In genomic region chr12:103499261-103499660, GRCm38 (mm10) we compare ENCODE assay signal across 24 mouse cellular contexts. TPM values are rescaled to one million over a fixed set of nuclear protein-coding genes. Genes with fewer than 3 reads are reported as not detected.
A peak's percentile ranks its signal among the peaks of the same experiment; 100 is the strongest.
DNase-seq lines count a peak whose midpoint lies in the region; ATAC-seq and TF ChIP-seq lines count a peak whose summit lies in the region.
"Had no signal": no experiment of that assay in that cellular context is flagged by ENCODE, and none has a peak within 500 bp of the region (broad histone marks: within the 10 kb centered on the region; RNA-seq: fewer than 3 reads in every experiment).

No protein-coding gene starts in this region.

- H3K4me1 ChIP-seq in heart, adult 2 months (ENCODE audit: control insufficient read depth, insufficient read depth, low read length) = no peaks in the 10 kb centered on the region
- no peaks in the 10 kb centered on the region for H3K4me1 ChIP-seq in liver, postnatal 0 days (ENCODE audit: insufficient read depth)
- no peaks in the 10 kb centered on the region for H3K4me1 ChIP-seq in liver, embryonic 11.5 days (replicated peaks; ENCODE audit: control insufficient read depth, insufficient read depth, low read length)
- H3K4me1 ChIP-seq in cortical plate, adult 2 months (ENCODE audit: control insufficient read depth, insufficient read depth, low read length) = no peaks in the 10 kb centered on the region
- H3K4me1 ChIP-seq: embryonic facial prominence, embryonic 15.5 days; hindbrain, embryonic 13.5 days; lung, embryonic 15.5 days; midbrain, embryonic 15.5 days; neural tube, embryonic 15.5 days had no signal

- H3K9ac ChIP-seq in heart, adult 2 months (ENCODE audit: low read depth, low read length) = no peak overlapping the region
- H3K9ac ChIP-seq in liver, postnatal 0 days (replicated peaks) = no peak overlapping the region
- no peak overlapping the region for H3K9ac ChIP-seq in liver, embryonic 11.5 days (ENCODE audit: low read depth, low read length)
- H3K9ac ChIP-seq: embryonic facial prominence, embryonic 15.5 days; hindbrain, embryonic 13.5 days; lung, embryonic 15.5 days; midbrain, embryonic 15.5 days; neural tube, embryonic 15.5 days had no signal

- TF ChIP-seq POLR2A in heart, adult 2 months (IDR thresholded peaks at IDR 0.05; ENCODE audit: insufficient read depth, low read depth, low read length) = no peak
- no peak for TF ChIP-seq POLR2A in cortical plate, adult 2 months (IDR thresholded peaks at IDR 0.05; ENCODE audit: extremely low read depth, insufficient read depth, low read length)

- no peaks in the 10 kb centered on the region for H3K36me3 ChIP-seq in heart, adult 2 months (ENCODE audit: control insufficient read depth, insufficient read depth, low read length)
- H3K36me3 ChIP-seq in liver, postnatal 0 days (replicated peaks; ENCODE audit: insufficient read depth, low read length) = no peaks in the 10 kb centered on the region
- no peaks in the 10 kb centered on the region for H3K36me3 ChIP-seq in liver, embryonic 11.5 days (ENCODE audit: control insufficient read depth, insufficient read depth, low read length)
- H3K36me3 ChIP-seq: embryonic facial prominence, embryonic 15.5 days; hindbrain, embryonic 13.5 days; lung, embryonic 15.5 days; midbrain, embryonic 15.5 days; neural tube, embryonic 15.5 days had no signal

- H3K4me3 ChIP-seq in heart, adult 2 months = no peak overlapping the region
- no peak overlapping the region for H3K4me3 ChIP-seq in liver, postnatal 0 days (ENCODE audit: low read depth, low read length)
- no peak overlapping the region for H3K4me3 ChIP-seq in liver, embryonic 11.5 days (ENCODE audit: low read depth, low read length)
- H3K4me3 ChIP-seq in cortical plate, adult 2 months (ENCODE audit: insufficient read depth, low read length) = no peak overlapping the region
- H3K4me3 ChIP-seq: embryonic facial prominence, embryonic 15.5 days; hindbrain, embryonic 13.5 days; lung, embryonic 15.5 days; megakaryocyte, embryonic 14.5 days; midbrain, embryonic 15.5 days; neural tube, embryonic 15.5 days had no signal

- DNase-seq in heart, adult 2 months = no peak
- DNase-seq in heart, adult 18-20 months = no peak
- DNase-seq in liver, postnatal 0 days = no peak
- no peak for DNase-seq in liver, embryonic 11.5 days (ENCODE audit: low spot score)
- DNase-seq in brain, adult 2 months (ENCODE audit: low read depth, low spot score) = peak; percentile 68
- no peak for DNase-seq in Muller cell, postnatal 12 days (ENCODE audit: inconsistent ontology term)
- DNase-seq: adrenal gland, adult 8-10 months; embryo, embryonic 11 days; heart, postnatal 14 days; left cerebral cortex, postnatal 4 days; liver; right cerebral cortex, postnatal 4 days had no signal

- TF ChIP-seq EP300 in heart, adult 2 months (IDR thresholded peaks at IDR 0.05; ENCODE audit: insufficient read depth, low read depth, low read length) = no peak
- TF ChIP-seq EP300 in liver, postnatal 0 days (IDR thresholded peaks at IDR 0.05; ENCODE audit: low read depth) = no peak

- H3K9me3 ChIP-seq in liver, postnatal 0 days (ENCODE audit: low read length) = no peaks in the 10 kb centered on the region
- no peaks in the 10 kb centered on the region for H3K9me3 ChIP-seq in liver, embryonic 11.5 days (ENCODE audit: control insufficient read depth, low read length)
- H3K9me3 ChIP-seq: embryonic facial prominence, embryonic 15.5 days; hindbrain, embryonic 13.5 days; lung, embryonic 15.5 days; midbrain, embryonic 15.5 days; neural tube, embryonic 15.5 days had no signal

- H3K27ac ChIP-seq in heart, adult 2 months = no peak overlapping the region
- no peak overlapping the region for H3K27ac ChIP-seq in liver, postnatal 0 days (ENCODE audit: low read depth)
- H3K27ac ChIP-seq in liver, embryonic 11.5 days (ENCODE audit: low read depth, low read length) = no peak overlapping the region
- H3K27ac ChIP-seq in cortical plate, adult 2 months (ENCODE audit: insufficient read depth, low read length) = no peak overlapping the region
- H3K27ac ChIP-seq: embryonic facial prominence, embryonic 15.5 days; hindbrain, embryonic 13.5 days; lung, embryonic 15.5 days; midbrain, embryonic 15.5 days; neural tube, embryonic 15.5 days had no signal

- no peak overlapping the region for H3K4me2 ChIP-seq in liver, postnatal 0 days (ENCODE audit: low read depth, low read length)
- no peak overlapping the region for H3K4me2 ChIP-seq in liver, embryonic 11.5 days
- H3K4me2 ChIP-seq: embryonic facial prominence, embryonic 15.5 days; heart, embryonic 11.5 days; hindbrain, embryonic 13.5 days; lung, embryonic 15.5 days; midbrain, embryonic 15.5 days; neural tube, embryonic 15.5 days had no signal

- 83% methylated on average over 2 of the region's 2 CpGs for WGBS in heart, adult 2 months
- 72% methylated on average over 2 of the region's 2 CpGs for WGBS in liver, postnatal 0 days (ENCODE audit: insufficient replicate concordance)
- 81% methylated on average over 2 of the region's 2 CpGs for WGBS in liver, embryonic 11.5 days

- intact Hi-C loops in heart, adult 2 months (cut with DNase I) = no loop called here

- 0 out of 2 replicates have a peak, but pooled peaks have one; percentile 2 for TF ChIP-seq CTCF in heart, adult 2 months (IDR thresholded peaks at IDR 0.05)
- peak; percentile 23 for TF ChIP-seq CTCF in liver, postnatal 0 days (IDR thresholded peaks at IDR 0.05; ENCODE audit: low read depth)
- peak; percentile 58 for TF ChIP-seq CTCF in cortical plate, adult 2 months (IDR thresholded peaks at IDR 0.05; ENCODE audit: extremely low read depth, insufficient read depth, low read length)

- ATAC-seq in liver, postnatal 0 days = no peak
- ATAC-seq in liver, embryonic 11.5 days (replicated peaks; ENCODE audit: low FRiP score) = no peak
- ATAC-seq: midbrain, embryonic 15.5 days; Patski had no signal

- H3K27me3 ChIP-seq in heart, adult 2 months (ENCODE audit: control insufficient read depth, insufficient read depth, low read length) = no peaks in the 10 kb centered on the region
- no peaks in the 10 kb centered on the region for H3K27me3 ChIP-seq in liver, postnatal 0 days (ENCODE audit: insufficient read depth, low read length)
- H3K27me3 ChIP-seq in liver, embryonic 11.5 days (replicated peaks; ENCODE audit: control insufficient read depth, insufficient read depth, low read length) = no peaks in the 10 kb centered on the region
- H3K27me3 ChIP-seq: embryonic facial prominence, embryonic 15.5 days; hindbrain, embryonic 13.5 days; lung, embryonic 15.5 days; midbrain, embryonic 15.5 days; neural tube, embryonic 15.5 days; Patski had no signal

- no peaks in the 10 kb centered on the region for H3K79me2 ChIP-seq in heart, adult 2 months (replicated peaks; ENCODE audit: control insufficient read depth, insufficient read depth, low read length)

RNA-seq across cellular contexts. Expression of gene Ppp4r4, which starts 32.8 kb away (rescaled TPM):
- under 1 TPM; 0.16 to 0.37 TPM for total RNA-seq in heart, adult 2 months (2021)
- 0.06 and 0.29 TPM in 2 replicates for polyA plus RNA-seq in heart, adult 2 months (2012; rRNA removed)
- under 1 TPM; 0.31 to 0.32 TPM for total RNA-seq in heart, adult 18-20 months (2021)
- polyA plus RNA-seq in liver, postnatal 0 days (2015; fragmentation: Nextera tagmentation; extraction: Ambion mirVana) = 1.0 and 1.1 TPM in 2 replicates
- 3.2 and 3.3 TPM in 2 replicates for polyA plus RNA-seq in liver, embryonic 11.5 days (2014; fragmentation: Nextera tagmentation; extraction: Ambion mirVana)
- 16.0 and 16.9 TPM in 2 replicates for polyA plus RNA-seq in cortical plate, adult 2 months (2012; rRNA removed)

RNA-seq across cellular contexts. Expression of gene Ifi27l2b, which starts 42.2 kb away (rescaled TPM):
- total RNA-seq in heart, adult 2 months (2021) = not detected
- polyA plus RNA-seq in heart, adult 2 months (2012; rRNA removed) = 0.29 TPM in 1 of 2 replicates, not detected in the other
- total RNA-seq in heart, adult 18-20 months (2021) = not detected
- polyA plus RNA-seq in liver, postnatal 0 days (2015; fragmentation: Nextera tagmentation; extraction: Ambion mirVana) = not detected in 2 replicates
- polyA plus RNA-seq in liver, embryonic 11.5 days (2014; fragmentation: Nextera tagmentation; extraction: Ambion mirVana) = not detected in 2 replicates
- 0.13 TPM in 1 of 2 replicates, not detected in the other for polyA plus RNA-seq in cortical plate, adult 2 months (2012; rRNA removed)
- total RNA-seq: adrenal gland, adult 8-10 months; gastrocnemius, postnatal 36 days; heart, postnatal 14 days; layer of hippocampus, adult 18-20 months; left cerebral cortex, postnatal 4 days had no signal
- polyA plus RNA-seq: heart, embryonic 11.5 days; hindbrain, embryonic 13.5 days; kidney, embryonic 16.5 days; lung, embryonic 15.5 days; midbrain, embryonic 15.5 days; neural tube, embryonic 15.5 days; Patski had no signal

RNA-seq across cellular contexts. Expression of gene Ifi27l2a, which starts 55.8 kb away (rescaled TPM):
- total RNA-seq in heart, adult 2 months (2021) = 10 to 100 TPM; 31.8 to 43.8 TPM
- 265 and 388 TPM in 2 replicates for polyA plus RNA-seq in heart, adult 2 months (2012; rRNA removed)
- total RNA-seq in heart, adult 18-20 months (2021) = 10 to 100 TPM; 48.4 to 73.7 TPM
- polyA plus RNA-seq in liver, postnatal 0 days (2015; fragmentation: Nextera tagmentation; extraction: Ambion mirVana) = 46.6 and 49.7 TPM in 2 replicates
- 1.2 and 1.5 TPM in 2 replicates for polyA plus RNA-seq in liver, embryonic 11.5 days (2014; fragmentation: Nextera tagmentation; extraction: Ambion mirVana)
- 4.7 and 13.2 TPM in 2 replicates for polyA plus RNA-seq in cortical plate, adult 2 months (2012; rRNA removed)

Comparison
In these comparisons a context has a peak if more than half of its experiments do, and no peak if none do; other contexts are left out.
1. CTCF ChIP-seq: peak in every context shown above with its lines; median percentile 58 in cortical plate, adult 2 months; 23 in liver, postnatal 0 days; 2 in heart, adult 2 months.